Mouse (Mus musculus) lung, postnatal 0 days (tissue): ENCODE data around the gene Ubash3b.

ENCODE experiments used
- CTCF ChIP-seq: IDR thresholded peaks from 2 replicates; pipeline ENCODE4 v1.5.1; 2016; ENCODE audit warnings: antibody characterized with exemption, mild to moderate bottlenecking
- EP300 ChIP-seq: IDR thresholded peaks from 2 replicates; pipeline ENCODE4 v1.6.1; 2016; ENCODE audit warnings: antibody characterized with exemption, mild to moderate bottlenecking, control low read depth

DNA sequence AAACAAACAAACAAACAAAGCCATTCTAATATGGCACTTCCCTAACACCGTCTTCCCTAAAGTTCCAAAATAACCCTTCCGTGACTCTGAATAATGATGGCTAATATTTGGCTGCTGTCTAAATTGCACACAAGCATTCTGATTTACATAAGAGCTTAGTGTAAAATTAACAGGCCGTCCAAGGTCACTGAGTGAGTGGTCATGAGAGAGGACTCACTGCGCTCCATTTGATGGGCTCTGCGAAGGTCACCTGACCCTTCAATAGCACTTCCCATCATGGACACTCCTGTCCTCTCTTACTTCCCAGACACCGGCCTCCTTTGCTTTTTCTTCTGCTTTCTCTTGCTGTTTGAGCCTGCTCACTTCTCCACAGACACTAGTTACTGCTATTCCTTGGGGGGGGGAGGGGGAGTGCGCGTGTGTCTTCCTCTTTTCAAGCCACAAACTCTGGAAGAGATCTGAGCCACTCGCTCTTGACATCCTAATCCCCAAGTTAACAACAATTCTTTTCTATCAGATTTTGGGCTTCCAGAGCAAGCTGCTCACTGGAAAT lies 73.6 kb downstream of the Ubash3b start:
- TF ChIP-seq CTCF (no peak), EP300 (no peak)
